Mouse (Mus musculus) frontal cortex, adult (tissue): ENCODE measurements at regions not wholly inside any gene's neighbourhood (a gene's known extent, or its start where the extent isn't known, plus 50 kb on each side); places are given as distances from the start of the nearest gene placed in this dataset.

Experiments
- ATAC-seq: cut with Nextera tagmentation; 2 replicates; pipeline ENCODE4 v1.9.2; 2017; ENCODE audit warnings: mild to moderate bottlenecking, moderate library complexity, mixed read lengths; ENCODE audit not compliant: low TSS enrichment

- ATAC-seq: no peak
Observed at GRCm38 (mm10) chr9:79111326-79111725, 496.0 kb downstream of the Cd109 start.

GRCm38 (mm10) chr9:79140970-79141369, 525.6 kb downstream of the Cd109 start:
- no peak for ATAC-seq

- peak; percentile 91 for ATAC-seq
Observed at GRCm38 (mm10) chr9:79146004-79146403, 530.7 kb downstream of the Cd109 start.

- ATAC-seq: no peak
Observed at GRCm38 (mm10) chr9:79165596-79165995, 550.2 kb downstream of the Cd109 start.

- ATAC-seq: no peak
Observed at GRCm38 (mm10) chr9:79173036-79173435, 545.6 kb downstream of the Col12a1 start.

- ATAC-seq: peak; percentile 57; the same call in 1 of the 2 replicates
Observed at GRCm38 (mm10) chr9:79179954-79180353, 538.7 kb downstream of the Col12a1 start.

GRCm38 (mm10) chr9:79195420-79195819, 523.2 kb downstream of the Col12a1 start:
- ATAC-seq: no peak

GRCm38 (mm10) chr9:79201755-79202154, 516.9 kb downstream of the Col12a1 start:
- peak; percentile 98 for ATAC-seq

- ATAC-seq: no peak
Observed at GRCm38 (mm10) chr9:79213364-79213763, 505.3 kb downstream of the Col12a1 start.

- ATAC-seq: peak; percentile 100
Observed at GRCm38 (mm10) chr9:79215986-79216385, 502.6 kb downstream of the Col12a1 start.

GRCm38 (mm10) chr9:79216432-79216831, 502.2 kb downstream of the Col12a1 start:
- ATAC-seq: peak; percentile 64; the same call in 1 of the 2 replicates

- ATAC-seq: no peak
Observed at GRCm38 (mm10) chr9:79233081-79233480, 485.6 kb downstream of the Col12a1 start.

GRCm38 (mm10) chr9:79233751-79234150, 484.9 kb downstream of the Col12a1 start:
- ATAC-seq: no peak

GRCm38 (mm10) chr9:79269646-79270213, 448.9 kb downstream of the Col12a1 start:
- ATAC-seq: no peak

GRCm38 (mm10) chr9:79270256-79270655, 448.4 kb downstream of the Col12a1 start:
- ATAC-seq: no peak

GRCm38 (mm10) chr9:79287849-79288248, 430.8 kb downstream of the Col12a1 start:
- no peak for ATAC-seq

GRCm38 (mm10) chr9:79295306-79295705, 423.3 kb downstream of the Col12a1 start:
- no peak for ATAC-seq

GRCm38 (mm10) chr9:79301580-79301979, 417.1 kb downstream of the Col12a1 start:
- no peak for ATAC-seq

- no peak for ATAC-seq
Observed at GRCm38 (mm10) chr9:79310591-79310990, 408.0 kb downstream of the Col12a1 start.

- no peak for ATAC-seq
Observed at GRCm38 (mm10) chr9:79317411-79317810, 401.2 kb downstream of the Col12a1 start.

- no peak for ATAC-seq
Observed at GRCm38 (mm10) chr9:79346371-79347096, 372.1 kb downstream of the Col12a1 start.

- ATAC-seq: peak; percentile 78
Observed at GRCm38 (mm10) chr9:79392020-79392419, 326.6 kb downstream of the Col12a1 start.

- no peak for ATAC-seq
Observed at GRCm38 (mm10) chr9:79414989-79415388, 303.6 kb downstream of the Col12a1 start.
